Mouse (Mus musculus) limb, embryonic 14.5 days (tissue): ENCODE measurements around the gene Taar5. TPM values are rescaled to one million over a fixed set of nuclear protein-coding genes. Genes with fewer than 3 reads are reported as not detected.

ENCODE experiments used
- ATAC-seq: fragments of 200-750 bp; cut with Nextera tagmentation; 2 replicates; pipeline ENCODE4 v1.8.0; 2017; ENCODE audit warnings: low read depth, moderate number of reproducible peaks, moderate TSS enrichment; ENCODE audit not compliant: low FRiP score
- DNase-seq: peaks from one replicate; pipeline ENCODE4 v3.0.0-alpha.2; 2015; ENCODE audit warnings: low spot score
- H3K27ac ChIP-seq: fragments of 300-500 bp; sonication (generic); replicated peaks from 2 replicates; pipeline ENCODE4 v1.5.1; 2014; ENCODE audit warnings: low read depth, mild to moderate bottlenecking, low read length, moderate library complexity, mixed read lengths
- H3K27me3 ChIP-seq: fragments of 300-500 bp; sonication (generic); 2 replicates; pipeline ENCODE4 v1.6.1; 2014; ENCODE audit warnings: low read length, mixed read lengths; ENCODE audit not compliant: control insufficient read depth, insufficient read depth
- H3K36me3 ChIP-seq: fragments of 300-500 bp; sonication (generic); 2 replicates; pipeline ENCODE4 v1.6.1; 2014; ENCODE audit warnings: mild to moderate bottlenecking, low read length, moderate library complexity, mixed read lengths; ENCODE audit not compliant: control insufficient read depth, insufficient read depth
- H3K4me1 ChIP-seq: fragments of 300-500 bp; sonication (generic); 2 replicates; pipeline ENCODE4 v1.6.1; 2014; ENCODE audit warnings: antibody characterized with exemption, low read length, mixed read lengths; ENCODE audit not compliant: control insufficient read depth, insufficient read depth
- H3K4me2 ChIP-seq: fragments of 300-500 bp; sonication (generic); replicated peaks from 2 replicates; pipeline ENCODE4 v1.6.1; 2014; ENCODE audit warnings: low read depth, mild to moderate bottlenecking, low read length, moderate library complexity; ENCODE audit not compliant: severe bottlenecking
- H3K4me3 ChIP-seq: fragments of 300-500 bp; sonication (generic); replicated peaks from 2 replicates; pipeline ENCODE4 v1.5.1; 2014; ENCODE audit warnings: low read length
- H3K9ac ChIP-seq: fragments of 300-500 bp; sonication (generic); 2 replicates; pipeline ENCODE4 v1.6.1; 2014; ENCODE audit warnings: mild to moderate bottlenecking, low read depth, low read length, moderate library complexity; ENCODE audit not compliant: severe bottlenecking
- H3K9me3 ChIP-seq: fragments of 300-500 bp; sonication (generic); 2 replicates; pipeline ENCODE4 v1.6.1; 2016; ENCODE audit warnings: low read length; ENCODE audit not compliant: control insufficient read depth
- POLR2A ChIP-seq: fragments of 200-500 bp; IDR thresholded peaks from 2 replicates; pipeline ENCODE4 v1.8.0; 2012; ENCODE audit warnings: inconsistent platforms, mild to moderate bottlenecking, moderate library complexity, borderline replicate concordance; ENCODE audit not compliant: insufficient read depth, insufficient read length; ENCODE audit errors: extremely low read depth
- WGBS: fragments of 180-500 bp; shearing (Covaris S2); extraction: QIAGEN DNeasy Blood & Tissue Kit; methylation state at CpG from one replicate; pipeline ENCODE4 v1.1.7; 2014; 5-methylcytosine and 5-hydroxymethylcytosine counted together
- polyA plus RNA-seq, 2 experiments: library from polyadenylated mRNA; depleted of rRNA in 1 of 2; stranded (reverse) in 1 of 2; unstranded in 1 of 2; fragments of >200 nt; fragmentation: Nextera tagmentation in 1 of 2; extraction: Ambion mirVana in 1 of 2; gene quantifications; 2 replicates each; pipeline versions ENCODE4 v1.2.1 to v1.2.3; 2012 to 2014

Gene Taar5
- polyA plus RNA-seq, 2 experiments = 0.20 TPM; not detected in 1

- no peak for DNase-seq
- no peak for TF ChIP-seq POLR2A
- WGBS = 81% methylated on average over 8 of the region's 8 CpGs
- no peak for ATAC-seq
- no peak within 1 kb of the TSS for H3K27ac ChIP-seq
- no peak within 1 kb of the TSS for H3K4me2 ChIP-seq
- no peaks in the 10 kb centered on the region for H3K27me3 ChIP-seq
- H3K36me3 ChIP-seq = no peaks in the 10 kb centered on the region
- no peaks in the 10 kb centered on the region for H3K4me1 ChIP-seq
- H3K4me3 ChIP-seq = no peak within 1 kb of the TSS
- H3K9me3 ChIP-seq = no peaks in the 10 kb centered on the region
- no peak within 1 kb of the TSS for H3K9ac ChIP-seq
These were observed 15.0 kb downstream of the Taar5 start, which contains the start of gene Taar6 for GRCm38 (mm10) chr10:23985546-23985945. Gene Taar6, minus strand, starts transcription at chr10:23985646.

- Histone ChIP-seq H3K27ac (no peak overlapping the region), H3K4me2 (no peak overlapping the region), H3K36me3 (no peaks in the 10 kb centered on the region), H3K4me1 (no peaks in the 10 kb centered on the region), H3K4me3 (no peak overlapping the region), H3K27me3 (no peaks in the 10 kb centered on the region), H3K9ac (no peak overlapping the region), H3K9me3 (no peaks in the 10 kb centered on the region)
- DNase-seq (no peak), ATAC-seq (no peak)
- WGBS = 75% methylated on average over 5 of the region's 5 CpGs
- TF ChIP-seq POLR2A = no peak
These were observed 15.9 kb downstream of the Taar5 start for GRCm38 (mm10) chr10:23986419-23986818.

GRCm38 (mm10) chr10:23993381-23993780 lies 22.9 kb downstream of the Taar5 start, which contains the start of gene Taar7a:
Gene Taar7a, minus strand, starts transcription at chr10:23993481.
- no peaks in the 10 kb centered on the region for H3K4me1 ChIP-seq
- H3K27me3 ChIP-seq = no peaks in the 10 kb centered on the region
- no peak for DNase-seq
- H3K9me3 ChIP-seq = no peaks in the 10 kb centered on the region
- no peak within 1 kb of the TSS for H3K4me2 ChIP-seq
- no peak for ATAC-seq
- H3K36me3 ChIP-seq = no peaks in the 10 kb centered on the region
- H3K9ac ChIP-seq = no peak within 1 kb of the TSS
- no peak for TF ChIP-seq POLR2A
- H3K4me3 ChIP-seq = no peak within 1 kb of the TSS
- H3K27ac ChIP-seq = no peak within 1 kb of the TSS
- WGBS = 82% methylated on average over 3 of the region's 3 CpGs

DNA sequence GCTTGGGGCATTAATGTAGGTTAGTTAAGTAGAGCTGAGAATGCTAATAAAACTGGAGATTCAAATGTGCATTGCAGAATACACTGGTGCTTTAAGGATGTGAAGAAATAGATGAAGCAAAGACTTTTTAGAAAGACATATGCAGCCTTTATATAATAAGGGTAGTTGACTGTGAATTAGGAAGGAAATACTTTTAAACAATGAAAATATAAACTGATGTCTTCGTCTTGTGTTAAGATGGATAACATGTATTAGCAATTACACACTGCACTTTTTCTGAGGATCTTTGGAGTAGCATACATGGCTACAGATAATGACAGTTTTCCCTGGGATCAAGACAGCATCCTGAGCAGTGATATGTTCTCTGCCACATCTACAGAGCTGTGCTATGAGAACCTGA lies 29.1 kb downstream of the Taar5 start, which contains the start of gene Taar7b:
TSS of gene Taar7b (plus strand) at position 301 of the 400 bp plus-strand sequence.
- no peak within 1 kb of the TSS for H3K4me3 ChIP-seq
- H3K27me3 ChIP-seq = no peaks in the 10 kb centered on the region
- ATAC-seq (no peak), DNase-seq (no peak)
- TF ChIP-seq POLR2A = no peak
- H3K9ac ChIP-seq = no peak within 1 kb of the TSS
- no peak within 1 kb of the TSS for H3K27ac ChIP-seq
- no peaks in the 10 kb centered on the region for H3K4me1 ChIP-seq
- H3K9me3 ChIP-seq = no peaks in the 10 kb centered on the region
- 78% methylated on average over 1 of the region's 1 CpGs for WGBS
- no peak within 1 kb of the TSS for H3K4me2 ChIP-seq
- H3K36me3 ChIP-seq = no peaks in the 10 kb centered on the region

GRCm38 (mm10) chr10:24006442-24006841 lies 35.9 kb downstream of the Taar5 start:
- no peak overlapping the region for H3K9ac ChIP-seq
- H3K9me3 ChIP-seq = no peaks in the 10 kb centered on the region
- H3K4me3 ChIP-seq = no peak overlapping the region
- H3K4me1 ChIP-seq = no peaks in the 10 kb centered on the region
- DNase-seq (no peak), ATAC-seq (no peak)
- no peak for TF ChIP-seq POLR2A
- no peaks in the 10 kb centered on the region for H3K27me3 ChIP-seq
- H3K36me3 ChIP-seq = no peaks in the 10 kb centered on the region
- no peak overlapping the region for H3K4me2 ChIP-seq
- 76% methylated on average over 1 of the region's 1 CpGs for WGBS
- H3K27ac ChIP-seq = no peak overlapping the region

- 75% methylated on average over 2 of the region's 2 CpGs for WGBS
These were observed 36.5 kb downstream of the Taar5 start for GRCm38 (mm10) chr10:24007034-24007433.

More at GRCm38 (mm10) chr10:24007034-24007433, 36.5 kb downstream of the Taar5 start:
- no peak overlapping the region for H3K4me2 ChIP-seq
- no peak for TF ChIP-seq POLR2A
- no peak for ATAC-seq
- no peak overlapping the region for H3K4me3 ChIP-seq
- no peaks in the 10 kb centered on the region for H3K36me3 ChIP-seq
- H3K9ac ChIP-seq = no peak overlapping the region
- H3K9me3 ChIP-seq = no peaks in the 10 kb centered on the region
- DNase-seq = no peak
- H3K4me1 ChIP-seq = no peaks in the 10 kb centered on the region
- H3K27me3 ChIP-seq = no peaks in the 10 kb centered on the region
- H3K27ac ChIP-seq = no peak overlapping the region
